Mouse (Mus musculus) neural tube, embryonic 13.5 days (tissue): Measurements from ENCODE around the gene Prrxl1. TPM values are rescaled to one million over a fixed set of nuclear protein-coding genes. Genes with fewer than 3 reads are reported as not detected.

Source experiments
- ATAC-seq: fragments of 200-750 bp; cut with Nextera tagmentation; 2 replicates; pipeline ENCODE4 v1.8.0; 2017; ENCODE audit warnings: low read depth, mild to moderate bottlenecking, moderate TSS enrichment, moderate library complexity
- H3K27ac ChIP-seq: fragments of 300-500 bp; sonication (generic); replicated peaks from 2 replicates; pipeline ENCODE4 v1.5.1; 2015; ENCODE audit warnings: moderate library complexity, mild to moderate bottlenecking, inconsistent platforms
- H3K27me3 ChIP-seq: fragments of 300-500 bp; sonication (generic); 2 replicates; pipeline ENCODE4 v1.6.1; 2015; ENCODE audit warnings: mild to moderate bottlenecking, inconsistent platforms
- H3K36me3 ChIP-seq: fragments of 300-500 bp; sonication (generic); 2 replicates; pipeline ENCODE4 v1.6.1; 2015; ENCODE audit warnings: mild to moderate bottlenecking, inconsistent platforms
- H3K4me1 ChIP-seq: fragments of 300-500 bp; sonication (generic); replicated peaks from 2 replicates; pipeline ENCODE4 v1.6.1; 2015; ENCODE audit warnings: inconsistent platforms
- H3K4me2 ChIP-seq: fragments of 300-500 bp; sonication (generic); 2 replicates; pipeline ENCODE4 v1.6.1; 2015; ENCODE audit warnings: inconsistent platforms, mild to moderate bottlenecking, moderate library complexity
- H3K4me3 ChIP-seq: fragments of 300-500 bp; sonication (generic); 2 replicates; pipeline ENCODE4 v1.5.1; 2015; ENCODE audit warnings: mild to moderate bottlenecking, inconsistent platforms
- H3K9ac ChIP-seq: fragments of 300-500 bp; sonication (generic); 2 replicates; pipeline ENCODE4 v1.6.1; 2015; ENCODE audit warnings: moderate library complexity, mild to moderate bottlenecking, inconsistent platforms
- H3K9me3 ChIP-seq: fragments of 300-500 bp; sonication (generic); 2 replicates; pipeline ENCODE4 v1.6.1; 2016; ENCODE audit warnings: inconsistent platforms
- WGBS: fragments of 180-500 bp; shearing (Covaris S2); methylation state at CpG from one replicate; pipeline ENCODE4 v1.1.7; 2015; 5-methylcytosine and 5-hydroxymethylcytosine counted together
- polyA plus RNA-seq: library from polyadenylated mRNA; unstranded; fragments of >200 nt; fragmentation: Nextera tagmentation; extraction: Ambion mirVana; gene quantifications from 2 replicates; pipeline ENCODE4 v1.2.1, GENCODE M21; 2015

Gene Prrxl1
- polyA plus RNA-seq, 1 experiment from 2014 or later = 83.4 TPM

GRCm38 (mm10) chr14:32632908-32633600, 33.8 kb downstream of the Prrxl1 start:
- WGBS = 75% methylated on average over 6 of the region's 6 CpGs
- Histone ChIP-seq H3K4me2 (no peak overlapping the region), H3K4me3 (no peak overlapping the region), H3K9me3 (no peaks in the 10 kb centered on the region), H3K27ac (no peak overlapping the region), H3K27me3 (no peaks in the 10 kb centered on the region), H3K36me3 (no peaks in the 10 kb centered on the region), H3K9ac (no peak overlapping the region), H3K4me1 (peaks cover 28% of the 10 kb centered on the region)
- no peak for ATAC-seq

GRCm38 (mm10) chr14:32634015-32634682, 34.9 kb downstream of the Prrxl1 start:
- H3K4me2 ChIP-seq = no peak overlapping the region
- ATAC-seq = peak; percentile 41; the same call in 1 of the 2 replicates
- H3K9ac ChIP-seq = no peak overlapping the region
- no peaks in the 10 kb centered on the region for H3K9me3 ChIP-seq
- no peaks in the 10 kb centered on the region for H3K27me3 ChIP-seq
- no peaks in the 10 kb centered on the region for H3K36me3 ChIP-seq
- peaks cover 20% of the 10 kb centered on the region for H3K4me1 ChIP-seq
- H3K27ac ChIP-seq = 0 out of 2 replicates have a peak overlapping the region, but pooled peaks have one; percentile 38
- WGBS = 16% methylated on average over 11 of the region's 11 CpGs
- H3K4me3 ChIP-seq = no peak overlapping the region

DNA sequence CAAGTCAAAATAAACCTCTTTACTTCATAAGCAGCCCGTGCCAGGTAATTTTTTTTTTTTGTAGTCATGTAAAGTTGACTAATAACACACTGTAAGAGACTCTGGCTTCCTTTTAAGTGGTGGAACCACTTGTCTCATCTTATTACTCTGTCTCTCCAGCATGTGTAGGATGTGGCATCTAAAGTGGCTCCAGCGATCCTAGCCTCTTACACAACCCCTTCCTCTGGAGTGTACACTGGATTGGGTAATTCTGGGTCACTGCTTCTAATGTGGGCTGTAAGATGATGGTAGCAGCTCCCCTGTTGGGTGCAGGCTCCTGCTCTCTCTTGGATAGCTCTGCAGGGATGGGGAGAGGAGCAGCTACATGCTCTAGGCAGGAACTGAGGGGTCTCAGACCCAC, 39.3 kb downstream of the Prrxl1 start:
- Histone ChIP-seq H3K27ac (no peak overlapping the region), H3K4me3 (no peak overlapping the region), H3K27me3 (no peaks in the 10 kb centered on the region), H3K4me1 (peaks cover 18% of the 10 kb centered on the region), H3K9ac (no peak overlapping the region), H3K36me3 (no peaks in the 10 kb centered on the region), H3K4me2 (no peak overlapping the region), H3K9me3 (no peaks in the 10 kb centered on the region)
- no peak for ATAC-seq
- WGBS = 87% methylated on average over 2 of the region's 2 CpGs

GRCm38 (mm10) chr14:32659781-32660180, 60.6 kb downstream of the Prrxl1 start:
- WGBS = 75% methylated on average over 9 of the region's 9 CpGs

GRCm38 (mm10) chr14:32663099-32663498, 63.9 kb downstream of the Prrxl1 start:
- ATAC-seq = no peak
- H3K4me1 ChIP-seq = no peaks in the 10 kb centered on the region
- H3K27me3 ChIP-seq = no peaks in the 10 kb centered on the region
- no peaks in the 10 kb centered on the region for H3K9me3 ChIP-seq
- no peak overlapping the region for H3K4me3 ChIP-seq
- WGBS = 92% methylated on average over 6 of the region's 6 CpGs
- H3K4me2 ChIP-seq = no peak overlapping the region
- H3K27ac ChIP-seq = no peak overlapping the region
- H3K9ac ChIP-seq = no peak overlapping the region
- no peaks in the 10 kb centered on the region for H3K36me3 ChIP-seq

More at GRCm38 (mm10) chr14:32659781-32660180, 60.6 kb downstream of the Prrxl1 start:
- no peaks in the 10 kb centered on the region for H3K4me1 ChIP-seq
- H3K4me3 ChIP-seq = no peak overlapping the region
- no peak for ATAC-seq
- no peak overlapping the region for H3K27ac ChIP-seq
- no peaks in the 10 kb centered on the region for H3K36me3 ChIP-seq
- H3K27me3 ChIP-seq = no peaks in the 10 kb centered on the region
- H3K4me2 ChIP-seq = no peak overlapping the region
- no peaks in the 10 kb centered on the region for H3K9me3 ChIP-seq
- no peak overlapping the region for H3K9ac ChIP-seq

GRCm38 (mm10) chr14:32673178-32673577, 74.0 kb downstream of the Prrxl1 start:
- peak; percentile 47; the same call in 1 of the 2 replicates for ATAC-seq
- Histone ChIP-seq H3K36me3 (no peaks in the 10 kb centered on the region), H3K4me1 (no peaks in the 10 kb centered on the region; the same call in 1 of the 2 replicates), H3K9ac (no peak overlapping the region), H3K4me3 (no peak overlapping the region), H3K9me3 (no peaks in the 10 kb centered on the region), H3K4me2 (no peak overlapping the region), H3K27me3 (no peaks in the 10 kb centered on the region), H3K27ac (no peak overlapping the region)
- 57% methylated on average over 3 of the region's 3 CpGs for WGBS

GRCm38 (mm10) chr14:32678565-32678964, 79.4 kb downstream of the Prrxl1 start:
- Histone ChIP-seq H3K4me1 (peaks cover 11% of the 10 kb centered on the region), H3K27me3 (no peaks in the 10 kb centered on the region), H3K27ac (no peak overlapping the region), H3K36me3 (no peaks in the 10 kb centered on the region), H3K9ac (no peak overlapping the region), H3K4me3 (no peak overlapping the region), H3K4me2 (no peak overlapping the region), H3K9me3 (no peaks in the 10 kb centered on the region)
- no peak for ATAC-seq
- 71% methylated on average over 3 of the region's 3 CpGs for WGBS

- Histone ChIP-seq H3K4me3 (no peak overlapping the region), H3K36me3 (no peaks in the 10 kb centered on the region), H3K27ac (no peak overlapping the region), H3K4me2 (no peak overlapping the region), H3K9me3 (no peaks in the 10 kb centered on the region), H3K9ac (no peak overlapping the region), H3K27me3 (no peaks in the 10 kb centered on the region), H3K4me1 (peaks cover 27% of the 10 kb centered on the region)
- ATAC-seq = no peak
- 50% methylated on average over 3 of the region's 3 CpGs for WGBS
Observed at GRCm38 (mm10) chr14:32681603-32682002, 82.4 kb downstream of the Prrxl1 start.

DNA sequence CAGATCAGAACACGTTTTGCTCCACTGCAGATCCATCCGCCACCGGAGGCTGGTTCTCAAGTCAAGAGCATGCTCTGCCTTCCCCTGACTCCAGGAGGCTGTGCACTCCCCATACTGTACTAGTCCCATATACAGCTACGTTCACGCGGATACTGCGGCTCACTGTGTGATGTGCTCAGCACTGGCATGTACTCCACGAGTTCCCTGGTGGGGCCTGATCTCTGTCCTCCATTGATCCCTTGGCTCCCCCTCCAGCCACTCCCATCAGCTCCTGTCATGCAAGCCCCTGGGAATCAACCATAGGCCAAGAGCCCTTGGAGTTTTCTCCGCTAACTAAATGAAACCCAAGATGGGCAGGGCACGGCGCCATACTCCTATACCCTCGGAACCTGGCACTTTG, 83.3 kb downstream of the Prrxl1 start:
- H3K36me3 ChIP-seq = no peaks in the 10 kb centered on the region
- WGBS = 90% methylated on average over 12 of the region's 12 CpGs
- no peaks in the 10 kb centered on the region for H3K9me3 ChIP-seq
- H3K4me1 ChIP-seq = peaks cover 27% of the 10 kb centered on the region
- H3K4me2 ChIP-seq = no peak overlapping the region
- ATAC-seq = no peak
- H3K9ac ChIP-seq = no peak overlapping the region
- no peak overlapping the region for H3K4me3 ChIP-seq
- H3K27me3 ChIP-seq = no peaks in the 10 kb centered on the region
- no peak overlapping the region for H3K27ac ChIP-seq

DNA sequence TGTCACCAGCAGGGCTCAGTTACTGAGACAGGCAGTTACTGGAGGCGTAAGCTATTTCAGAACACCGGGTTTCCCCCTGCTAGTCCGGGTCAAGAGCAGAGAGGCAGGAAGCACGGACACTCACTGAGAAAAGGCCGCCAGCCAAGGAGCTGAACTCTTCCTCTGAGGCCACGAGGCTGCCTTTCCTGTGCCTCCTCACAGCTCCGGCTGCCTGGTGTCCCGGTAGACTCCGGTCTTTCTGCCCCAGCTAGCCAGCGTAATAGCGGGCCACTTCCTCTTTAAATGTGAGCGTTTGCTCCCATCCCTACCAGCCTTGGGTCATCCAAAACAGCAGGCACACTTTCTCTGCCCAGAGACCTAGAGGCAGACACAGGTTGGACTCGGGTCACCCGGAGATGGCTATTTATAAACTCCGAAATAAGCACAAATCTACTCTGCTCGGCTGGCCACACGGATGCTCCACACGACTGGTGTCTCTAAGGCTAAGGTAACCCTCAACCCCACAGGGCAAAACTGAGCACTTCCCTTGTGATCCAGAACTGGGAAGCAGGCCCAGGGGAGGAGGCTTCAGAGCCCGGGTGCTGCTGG, 84.1 kb downstream of the Prrxl1 start:
- Histone ChIP-seq H3K27ac (no peak overlapping the region; the same call in 1 of the 2 replicates), H3K27me3 (no peaks in the 10 kb centered on the region), H3K4me2 (no peak overlapping the region), H3K4me1 (peaks cover 27% of the 10 kb centered on the region), H3K9me3 (no peaks in the 10 kb centered on the region), H3K36me3 (no peaks in the 10 kb centered on the region), H3K4me3 (no peak overlapping the region), H3K9ac (no peak overlapping the region)
- 60% methylated on average over 19 of the region's 19 CpGs for WGBS
- ATAC-seq = peak; percentile 19; the same call in 1 of the 2 replicates

DNA sequence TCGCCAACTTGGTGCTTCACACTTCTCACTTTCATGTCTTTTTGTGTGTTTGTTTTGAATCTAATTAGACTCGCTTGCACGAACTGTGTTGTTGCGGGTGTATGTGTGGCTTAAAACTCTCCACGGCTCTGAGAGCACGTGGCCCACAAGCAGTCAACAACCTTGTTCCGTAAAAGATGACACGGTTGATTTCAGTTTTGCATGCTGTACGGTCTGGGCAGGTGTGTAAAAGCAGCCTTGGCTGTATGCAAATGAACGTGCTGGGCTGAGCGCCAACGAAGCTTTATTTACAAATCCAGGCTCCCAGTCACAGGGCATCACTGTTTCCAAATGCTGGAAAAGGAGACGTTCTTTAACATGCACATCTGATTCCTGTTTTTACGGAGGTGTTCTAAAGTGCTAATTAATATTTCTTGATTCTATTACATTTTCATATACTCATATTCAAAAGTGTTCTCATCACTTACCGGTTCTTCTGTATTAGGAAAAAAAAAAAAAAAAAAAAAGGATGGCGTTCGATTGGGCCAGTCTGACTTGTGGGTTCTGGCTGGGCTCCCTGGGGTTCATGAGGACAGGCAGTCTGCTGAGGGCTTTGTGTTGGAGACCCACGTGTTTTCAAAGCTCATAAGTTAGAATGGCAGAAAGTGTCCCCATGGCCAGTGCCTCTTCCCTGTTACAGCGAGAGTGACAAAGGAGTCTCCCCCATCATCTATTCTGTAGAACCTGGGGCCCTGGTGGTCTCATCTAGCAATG, 85.0 kb downstream of the Prrxl1 start:
- H3K9ac ChIP-seq = no peak overlapping the region
- H3K36me3 ChIP-seq = no peaks in the 10 kb centered on the region
- WGBS = 42% methylated on average over 19 of the region's 19 CpGs
- H3K4me3 ChIP-seq = no peak overlapping the region
- H3K27me3 ChIP-seq = no peaks in the 10 kb centered on the region
- peaks cover 27% of the 10 kb centered on the region for H3K4me1 ChIP-seq
- peak; percentile 75 for ATAC-seq
- peak overlapping the region; percentile 38; the same call in 1 of the 2 replicates for H3K27ac ChIP-seq
- H3K9me3 ChIP-seq = no peaks in the 10 kb centered on the region
- H3K4me2 ChIP-seq = peak overlapping the region; percentile 7

GRCm38 (mm10) chr14:32684735-32685105, 85.5 kb downstream of the Prrxl1 start:
- H3K4me2 ChIP-seq = no peak overlapping the region
- peak overlapping the region; percentile 38 for H3K27ac ChIP-seq
- H3K4me3 ChIP-seq = no peak overlapping the region
- 82% methylated on average over 19 of the region's 19 CpGs for WGBS
- H3K27me3 ChIP-seq = no peaks in the 10 kb centered on the region
- H3K9ac ChIP-seq = no peak overlapping the region
- no peaks in the 10 kb centered on the region for H3K36me3 ChIP-seq
- ATAC-seq = peak; percentile 47
- H3K9me3 ChIP-seq = no peaks in the 10 kb centered on the region
- peaks cover 27% of the 10 kb centered on the region for H3K4me1 ChIP-seq
